Mouse (Mus musculus) retina, postnatal 7 days (tissue): ENCODE results near the gene Tmem219.
"Not testable (repeated sequence)": the region's sequence is repeated elsewhere in the genome, so short reads cannot be mapped to it uniquely, and the experiment has no call there.

Source experiments
- DNase-seq: peaks from one replicate; pipeline ENCODE4 v3.0.0-alpha.2; 2012; ENCODE audit warnings: low read depth, low spot score

Tmem219 gene

GRCm38 (mm10) chr7:126923999-126924398 is 1.3 kb upstream of the Tmem219 start:
- no peak for DNase-seq

- no peak for DNase-seq
Measured at GRCm38 (mm10) chr7:126921563-126921962, 1.2 kb downstream of the Tmem219 start.

- no peak for DNase-seq
Measured at GRCm38 (mm10) chr7:126919973-126920372, 2.7 kb downstream of the Tmem219 start.

DNA sequence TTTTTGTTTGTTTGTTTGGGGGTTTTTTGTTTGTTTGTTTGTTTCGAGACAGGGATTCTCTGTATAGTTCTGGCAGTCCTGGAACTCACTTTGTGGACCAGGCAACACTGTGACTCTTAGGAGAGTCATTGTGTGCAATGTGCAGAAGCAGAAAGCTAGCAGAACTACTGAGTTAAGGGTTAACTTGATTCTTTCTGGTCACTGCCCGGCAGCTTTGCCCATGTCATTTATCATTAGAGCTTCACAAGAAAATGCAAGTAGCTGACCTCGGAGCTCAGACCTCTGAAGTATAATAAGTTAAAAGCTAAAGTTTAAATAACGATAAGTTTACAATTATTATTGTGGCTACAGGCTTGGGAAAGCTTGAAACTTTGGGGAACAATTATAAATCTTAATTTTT is 4.4 kb downstream of the Tmem219 start:
- not testable (repeated sequence) for DNase-seq

GRCm38 (mm10) chr7:126914844-126915243 is 7.9 kb downstream of the Tmem219 start:
- no peak for DNase-seq

DNA sequence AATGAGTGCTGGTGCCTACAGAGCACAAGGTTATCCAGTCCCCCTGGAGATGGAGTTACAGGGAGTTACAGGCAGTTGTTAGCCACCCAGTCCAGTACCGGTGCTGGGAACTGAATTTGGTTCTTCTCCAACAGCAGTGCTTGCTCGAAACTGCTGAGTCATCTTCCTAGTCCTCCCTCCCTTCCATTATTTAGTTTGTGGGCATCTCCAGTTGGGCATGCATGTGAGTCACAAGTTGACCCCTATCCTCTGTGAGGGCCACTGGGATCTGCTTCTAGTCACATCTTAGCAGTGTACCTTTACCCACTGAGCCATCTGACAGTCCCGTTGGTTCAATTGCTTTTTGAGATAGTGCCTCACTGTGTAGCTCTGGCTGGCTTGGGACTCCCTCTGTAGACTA is 17.1 kb downstream of the Tmem219 start:
- DNase-seq = no peak

GRCm38 (mm10) chr7:126899781-126900180 is 22.9 kb downstream of the Tmem219 start:
- DNase-seq = peak; percentile 63

DNA sequence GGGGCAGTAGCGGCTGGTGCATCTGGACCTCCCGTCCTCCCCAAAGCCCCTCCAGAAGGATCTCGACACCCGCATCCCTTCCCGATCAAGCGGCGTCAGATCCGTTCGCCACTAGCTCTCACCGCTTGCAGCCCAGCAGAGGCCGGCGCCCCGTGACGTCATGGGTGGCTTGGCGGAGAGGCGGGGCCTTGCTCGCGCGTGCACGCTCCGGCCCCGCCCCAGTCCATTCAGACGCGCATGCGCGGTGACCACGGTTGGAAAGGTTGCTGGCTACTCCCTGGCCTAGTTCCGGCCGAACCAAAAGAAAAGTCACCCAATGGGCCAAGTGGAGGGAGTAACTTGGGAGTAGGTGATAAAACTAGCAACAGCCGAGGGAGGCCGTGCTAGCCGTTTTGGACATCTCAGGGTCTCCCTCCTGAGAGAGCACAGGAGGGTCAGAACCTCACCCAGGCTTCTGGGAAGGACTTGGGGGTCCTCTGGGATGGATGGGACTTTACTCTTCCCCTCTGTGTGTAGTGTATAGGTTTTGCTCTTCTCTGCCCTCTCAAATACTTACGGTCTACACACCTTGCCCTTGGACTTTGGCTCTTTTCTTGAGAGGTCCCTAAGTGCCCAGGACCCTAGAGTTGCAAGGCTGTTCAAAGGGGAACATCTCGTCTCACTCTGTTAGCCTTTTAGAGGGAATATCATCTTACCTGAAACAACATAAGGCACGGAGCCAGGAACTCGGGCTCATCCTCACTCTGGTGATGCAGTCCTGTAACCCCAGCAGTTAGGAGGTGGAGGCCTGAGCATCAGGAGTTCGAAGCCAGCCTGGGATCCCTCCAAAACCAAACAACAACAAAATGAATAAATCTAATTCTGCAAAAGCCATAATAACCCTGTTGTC is 24.4 kb downstream of the Tmem219 start:
- DNase-seq = peak; percentile 86

DNA sequence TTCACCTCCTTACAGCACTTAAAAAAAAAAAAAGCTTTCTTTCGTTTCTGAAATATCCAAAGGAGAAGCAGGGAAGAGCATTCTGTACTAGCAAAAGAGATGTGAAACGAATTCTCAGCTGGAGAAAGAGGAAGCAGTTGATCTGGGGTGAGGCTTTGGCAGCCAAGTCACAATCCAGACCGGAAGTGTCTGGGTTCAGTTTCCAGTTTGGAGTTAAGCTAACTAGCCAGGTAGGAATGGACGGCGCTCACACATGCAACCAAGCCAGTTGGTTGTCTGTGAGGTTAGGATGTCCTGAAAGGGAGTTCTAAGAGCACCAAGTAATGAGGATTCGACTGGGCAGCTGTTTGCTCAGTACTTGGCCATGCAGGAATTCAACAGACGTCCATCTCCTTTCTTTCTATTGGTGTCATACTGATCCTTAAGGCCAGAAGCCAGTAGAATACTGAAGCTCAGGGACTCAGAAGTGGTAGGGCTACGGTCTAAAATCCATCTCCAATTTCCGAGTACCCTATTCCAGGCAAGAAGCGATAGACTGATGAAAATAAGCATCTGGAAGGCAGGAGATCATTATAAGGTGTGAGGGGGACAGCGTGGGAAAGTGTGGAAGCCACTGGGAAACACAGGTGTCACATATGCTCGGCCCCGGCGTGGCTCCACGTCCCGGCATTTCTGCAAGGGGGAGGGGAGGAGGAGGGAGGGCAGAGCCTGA is 25.2 kb downstream of the Tmem219 start:
- no peak for DNase-seq

- DNase-seq = no peak
Measured at GRCm38 (mm10) chr7:126896912-126897311, 25.8 kb downstream of the Tmem219 start.

DNA sequence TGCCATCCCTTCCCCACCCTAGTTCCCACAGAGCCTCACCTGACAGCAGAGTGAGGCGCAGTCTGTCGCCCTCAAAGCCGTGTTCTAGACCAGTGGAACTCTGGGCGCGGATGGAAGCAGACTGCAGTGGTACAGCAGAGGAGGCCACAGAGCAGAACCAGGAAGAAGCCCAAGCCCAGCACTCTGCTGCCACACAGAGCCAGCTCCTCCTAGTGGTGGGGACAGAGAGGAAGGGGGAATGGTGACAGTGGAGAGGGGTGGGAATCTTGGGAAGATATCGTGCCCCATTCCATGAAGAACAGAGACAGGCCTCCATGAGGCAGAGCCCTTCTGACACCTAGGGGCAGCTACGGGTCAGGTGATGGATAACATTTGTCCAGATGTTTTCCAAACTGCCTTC is 33.9 kb downstream of the Tmem219 start:
- DNase-seq = no peak

- no peak for DNase-seq
Measured at GRCm38 (mm10) chr7:126887281-126887680, 35.4 kb downstream of the Tmem219 start.

GRCm38 (mm10) chr7:126884286-126885164 is 38.2 kb downstream of the Tmem219 start, which contains the start of gene Taok2:
TSS of gene Taok2 (minus strand) at chr7:126884703.
- peak; percentile 97 for DNase-seq

GRCm38 (mm10) chr7:126883731-126884181 is 39.0 kb downstream of the Tmem219 start:
- no peak for DNase-seq

- DNase-seq = no peak
Measured at GRCm38 (mm10) chr7:126881040-126881439, 41.7 kb downstream of the Tmem219 start.

- DNase-seq = no peak
Measured at GRCm38 (mm10) chr7:126877239-126877638, 45.5 kb downstream of the Tmem219 start.

DNA sequence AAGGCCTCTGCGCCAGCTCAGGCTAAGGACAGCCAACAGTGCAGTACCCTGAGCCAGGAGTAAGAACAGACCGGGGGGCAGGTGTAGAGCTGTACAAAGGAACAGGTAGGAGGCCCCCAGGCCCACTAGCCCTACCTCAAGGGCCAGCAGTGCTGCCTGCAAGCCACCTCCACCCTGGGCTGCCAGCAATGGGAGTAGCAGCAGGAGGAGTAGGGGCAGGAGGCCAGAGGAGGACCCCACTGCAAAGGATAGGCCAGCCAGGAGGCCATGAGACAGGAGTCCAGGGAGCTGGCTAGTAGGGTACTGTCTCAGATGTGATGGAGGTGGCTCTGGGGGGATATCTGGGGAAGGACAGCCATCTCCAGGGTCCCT is 52.2 kb downstream of the Tmem219 start:
- no peak for DNase-seq

DNA sequence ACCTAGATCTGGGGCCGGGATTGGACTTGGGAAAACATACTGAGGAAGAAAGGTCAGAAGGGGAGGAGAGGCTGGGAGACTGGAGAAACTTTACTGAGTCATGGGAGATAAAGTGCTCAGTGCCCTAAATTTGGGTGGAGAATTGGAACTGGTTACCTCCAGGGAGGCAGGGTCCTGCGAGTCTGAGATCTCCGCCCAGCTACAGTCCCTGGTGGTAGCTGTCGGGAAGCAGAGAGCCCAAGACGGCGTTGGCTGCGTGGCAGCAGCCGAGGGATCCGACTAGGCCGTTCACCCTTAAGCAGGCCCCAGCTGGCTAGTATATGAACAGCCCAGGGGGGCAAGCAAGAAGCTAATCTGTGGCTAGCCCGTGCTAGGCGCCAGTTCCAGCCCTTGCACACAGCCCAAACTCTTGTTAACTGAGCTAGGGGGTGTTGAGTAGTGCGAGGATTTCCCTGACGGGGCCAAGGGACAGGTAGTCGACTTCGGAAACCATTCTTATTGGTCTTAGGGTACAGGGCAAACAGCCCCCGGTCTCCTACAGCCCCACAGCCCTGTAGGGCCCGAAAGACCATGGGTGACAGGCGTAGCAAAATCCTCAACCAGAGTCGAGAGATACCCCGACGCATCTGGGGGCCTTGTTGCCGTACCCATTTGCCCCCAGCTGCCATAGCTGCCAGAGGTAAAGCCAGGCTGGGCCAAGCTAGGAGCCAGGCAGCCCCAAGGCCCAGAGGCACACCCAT is 52.8 kb downstream of the Tmem219 start:
- no peak for DNase-seq

GRCm38 (mm10) chr7:126868003-126868402 is 54.7 kb downstream of the Tmem219 start:
- DNase-seq = no peak

DNA sequence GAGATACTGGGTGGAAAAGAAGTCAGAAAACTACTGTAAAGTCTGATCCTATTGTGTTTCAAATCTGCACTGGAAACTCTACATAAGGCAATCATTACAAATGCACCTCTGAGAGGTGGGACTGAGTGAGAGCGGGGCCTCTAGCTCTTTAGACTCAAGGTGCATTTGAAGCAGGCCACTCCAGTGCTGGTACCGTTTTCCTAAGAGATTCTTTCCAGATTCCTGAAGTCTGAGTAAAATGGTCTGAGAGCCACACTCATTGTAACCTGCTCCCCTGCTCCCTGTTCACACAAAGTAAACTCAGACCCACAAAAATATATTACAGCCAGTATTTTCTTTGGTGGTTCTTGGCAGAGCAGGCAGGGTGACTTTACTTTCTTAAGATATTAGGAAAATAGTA is 55.2 kb downstream of the Tmem219 start:
- DNase-seq = no peak

GRCm38 (mm10) chr7:126863791-126864190 is 58.9 kb downstream of the Tmem219 start:
- no peak for DNase-seq
